In genomic region chr7:123132401-123132800, GRCm38 (mm10) we compare ENCODE assay signal across 17 mouse cellular contexts.
"Had no signal": no experiment of that assay in that cellular context is flagged by ENCODE, and none has a peak within 500 bp of the region (broad histone marks: within the 10 kb centered on the region; RNA-seq: fewer than 3 reads in every experiment).

No protein-coding gene starts in this region.

- H3K4me3 ChIP-seq: intestine, embryonic 15.5 days; kidney, embryonic 15.5 days; limb, embryonic 12.5 days; midbrain, embryonic 10.5 days; myocyte; neural tube, embryonic 13.5 days had no signal

- H3K27ac ChIP-seq: intestine, embryonic 15.5 days; kidney, embryonic 15.5 days; limb, embryonic 12.5 days; liver, embryonic 14.5 days; midbrain, embryonic 10.5 days; neural tube, embryonic 13.5 days had no signal

- H3K4me2 ChIP-seq: intestine, embryonic 15.5 days; kidney, embryonic 15.5 days; limb, embryonic 12.5 days; neural tube, embryonic 13.5 days had no signal

- H3K36me3 ChIP-seq: intestine, embryonic 15.5 days had no signal

- ATAC-seq: intestine, embryonic 15.5 days; lung, postnatal 0 days had no signal

- DNase-seq: kidney, adult 2 months; kidney, postnatal 25 days; lung, adult 2 months; lung, postnatal 4 days; midbrain, embryonic 14.5 days; right cerebral cortex, postnatal 4 days; spleen, adult 18-20 months; thymus, adult 18-20 months; thymus, postnatal 25 days had no signal

- H3K9me3 ChIP-seq: intestine, embryonic 15.5 days; kidney, embryonic 15.5 days; limb, embryonic 12.5 days; midbrain, embryonic 10.5 days; neural tube, embryonic 13.5 days had no signal

- H3K27me3 ChIP-seq: intestine, embryonic 15.5 days; kidney, embryonic 15.5 days; limb, embryonic 12.5 days; neural tube, embryonic 13.5 days had no signal

- H3K9ac ChIP-seq: intestine, embryonic 15.5 days; kidney, embryonic 15.5 days; limb, embryonic 12.5 days; liver, embryonic 14.5 days; neural tube, embryonic 13.5 days had no signal
